Mouse (Mus musculus): ENCODE results near the gene Ager. TPM values are rescaled to one million over a fixed set of nuclear protein-coding genes. Genes with fewer than 3 reads are reported as not detected.

Gene Ager
- polyA plus RNA-seq, 1 experiment from 2014 or later: 2.7 TPM

- Histone ChIP-seq H3K9ac (ENCODE audit: low read length) (no peak overlapping the region), H3K4me3 (ENCODE audit: low read depth, low read length) (no peak overlapping the region), H3K9me3 (ENCODE audit: control insufficient read depth, low read length) (no peaks in the 10 kb centered on the region), H3K27me3 (ENCODE audit: control insufficient read depth, insufficient read depth, low read length) (no peaks in the 10 kb centered on the region), H3K4me1 (ENCODE audit: control insufficient read depth, insufficient read depth, low read length) (0 out of 2 replicates have a peak, but pooled peaks cover 2% of the 10 kb centered on the region), H3K4me2 (ENCODE audit: low read depth, severe bottlenecking) (no peak overlapping the region), H3K36me3 (ENCODE audit: control insufficient read depth, insufficient read depth, low read length) (no peaks in the 10 kb centered on the region; the same call in 1 of the 2 replicates), H3K27ac (replicated peaks; ENCODE audit: low read depth, low read length) (no peak overlapping the region)
- WGBS: 12% methylated on average over 15 of the region's 15 CpGs
- DNase-seq (ENCODE audit: low spot score) (no peak), ATAC-seq (ENCODE audit: insufficient number of reproducible peaks, low FRiP score, low TSS enrichment, low read depth) (no peak)
Observed at GRCm38 (mm10) chr17:34572361-34572760, 25.3 kb upstream of the Ager start.

DNA sequence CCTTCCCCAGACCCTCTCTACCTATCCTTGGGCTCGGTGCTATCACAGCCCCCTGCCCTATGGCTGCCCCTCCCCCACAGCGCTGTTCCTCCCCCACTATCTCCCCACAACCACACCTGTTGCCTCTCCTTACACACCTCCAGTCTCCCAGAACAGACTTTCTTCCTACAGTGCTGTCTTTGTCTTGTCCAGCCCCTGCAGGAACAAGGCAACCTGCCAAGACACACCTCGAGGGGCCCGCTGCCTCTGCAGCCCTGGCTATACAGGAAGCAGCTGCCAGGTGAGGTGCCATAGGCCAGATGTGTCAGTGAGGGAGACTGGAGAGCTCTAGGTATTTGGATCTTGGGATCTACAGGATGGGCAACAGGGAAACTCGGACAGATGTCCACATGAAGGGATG, 21.1 kb upstream of the Ager start:
- DNase-seq (ENCODE audit: low spot score) (no peak), ATAC-seq (ENCODE audit: insufficient number of reproducible peaks, low FRiP score, low TSS enrichment, low read depth) (no peak)
- Histone ChIP-seq H3K4me2 (ENCODE audit: low read depth, severe bottlenecking) (no peak overlapping the region), H3K27me3 (ENCODE audit: control insufficient read depth, insufficient read depth, low read length) (no peaks in the 10 kb centered on the region), H3K4me1 (ENCODE audit: control insufficient read depth, insufficient read depth, low read length) (0 out of 2 replicates have a peak, but pooled peaks cover 2% of the 10 kb centered on the region), H3K4me3 (ENCODE audit: low read depth, low read length) (no peak overlapping the region), H3K9ac (ENCODE audit: low read length) (no peak overlapping the region; the same call in 1 of the 2 replicates), H3K27ac (replicated peaks; ENCODE audit: low read depth, low read length) (no peak overlapping the region), H3K36me3 (ENCODE audit: control insufficient read depth, insufficient read depth, low read length) (no peaks in the 10 kb centered on the region), H3K9me3 (ENCODE audit: control insufficient read depth, low read length) (no peaks in the 10 kb centered on the region)
- 68% methylated on average over 5 of the region's 5 CpGs for WGBS

DNA sequence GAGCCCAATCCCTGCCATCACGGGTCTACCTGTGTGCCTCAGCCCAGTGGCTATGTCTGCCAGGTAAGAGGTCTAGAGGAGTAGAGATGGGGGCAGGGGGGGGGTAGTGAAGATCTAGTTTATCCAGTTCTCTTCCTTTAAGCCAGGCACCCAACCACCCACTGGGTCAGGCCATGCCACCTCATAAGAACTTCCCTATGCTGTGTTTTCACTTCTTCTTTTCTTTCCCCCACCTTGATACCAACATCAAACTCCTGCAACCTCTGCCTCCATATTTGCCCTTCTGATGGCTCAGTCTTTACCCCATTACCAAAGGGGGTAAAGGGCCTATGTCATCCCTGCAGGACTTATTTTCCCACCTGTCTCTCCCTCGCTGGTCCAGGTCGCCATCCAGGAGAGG, 19.6 kb upstream of the Ager start:
- Histone ChIP-seq H3K27ac (replicated peaks; ENCODE audit: low read depth, low read length) (no peak overlapping the region), H3K27me3 (ENCODE audit: control insufficient read depth, insufficient read depth, low read length) (no peaks in the 10 kb centered on the region), H3K4me2 (ENCODE audit: low read depth, severe bottlenecking) (no peak overlapping the region), H3K4me3 (ENCODE audit: low read depth, low read length) (no peak overlapping the region), H3K4me1 (ENCODE audit: control insufficient read depth, insufficient read depth, low read length) (0 out of 2 replicates have a peak, but pooled peaks cover 2% of the 10 kb centered on the region), H3K9me3 (ENCODE audit: control insufficient read depth, low read length) (no peaks in the 10 kb centered on the region), H3K9ac (ENCODE audit: low read length) (no peak overlapping the region), H3K36me3 (ENCODE audit: control insufficient read depth, insufficient read depth, low read length) (no peaks in the 10 kb centered on the region)
- DNase-seq (ENCODE audit: low spot score): no peak
- ATAC-seq (ENCODE audit: insufficient number of reproducible peaks, low FRiP score, low TSS enrichment, low read depth): no peak
- WGBS: 93% methylated on average over 3 of the region's 3 CpGs

- H3K4me1 ChIP-seq (ENCODE audit: control insufficient read depth, insufficient read depth, low read length): 0 out of 2 replicates have a peak, but pooled peaks cover 3% of the 10 kb centered on the region
- no peaks in the 10 kb centered on the region for H3K9me3 ChIP-seq (ENCODE audit: control insufficient read depth, low read length)
- ATAC-seq (ENCODE audit: insufficient number of reproducible peaks, low FRiP score, low TSS enrichment, low read depth) (no peak), DNase-seq (ENCODE audit: low spot score) (no peak)
- no peak overlapping the region for H3K4me2 ChIP-seq (ENCODE audit: low read depth, severe bottlenecking)
- H3K4me3 ChIP-seq (ENCODE audit: low read depth, low read length): no peak overlapping the region
- no peak overlapping the region for H3K27ac ChIP-seq (replicated peaks; ENCODE audit: low read depth, low read length)
- no peaks in the 10 kb centered on the region for H3K27me3 ChIP-seq (ENCODE audit: control insufficient read depth, insufficient read depth, low read length)
- H3K36me3 ChIP-seq (ENCODE audit: control insufficient read depth, insufficient read depth, low read length): no peaks in the 10 kb centered on the region
- 81% methylated on average over 12 of the region's 12 CpGs for WGBS
- H3K9ac ChIP-seq (ENCODE audit: low read length): no peak overlapping the region
Observed at GRCm38 (mm10) chr17:34582528-34582927, 15.1 kb upstream of the Ager start.

DNA sequence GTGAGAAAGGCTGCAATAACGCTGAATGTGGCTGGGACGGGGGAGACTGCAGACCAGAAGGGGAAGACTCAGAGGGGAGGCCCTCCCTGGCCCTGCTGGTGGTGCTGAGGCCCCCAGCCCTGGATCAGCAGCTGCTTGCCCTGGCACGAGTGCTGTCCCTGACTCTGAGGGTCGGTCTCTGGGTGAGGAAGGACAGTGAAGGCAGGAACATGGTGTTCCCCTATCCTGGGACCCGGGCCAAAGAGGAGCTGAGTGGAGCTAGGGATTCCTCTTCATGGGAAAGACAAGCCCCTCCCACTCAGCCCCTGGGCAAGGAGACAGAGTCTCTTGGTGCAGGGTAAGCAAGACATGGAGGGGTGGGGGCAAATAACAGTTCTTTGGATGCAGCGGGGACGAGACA, 14.3 kb upstream of the Ager start:
- ATAC-seq (ENCODE audit: insufficient number of reproducible peaks, low FRiP score, low TSS enrichment, low read depth) (no peak), DNase-seq (ENCODE audit: low spot score) (no peak)
- Histone ChIP-seq H3K27ac (replicated peaks; ENCODE audit: low read depth, low read length) (no peak overlapping the region), H3K4me3 (ENCODE audit: low read depth, low read length) (no peak overlapping the region), H3K36me3 (ENCODE audit: control insufficient read depth, insufficient read depth, low read length) (no peaks in the 10 kb centered on the region), H3K9ac (ENCODE audit: low read length) (no peak overlapping the region), H3K4me1 (ENCODE audit: control insufficient read depth, insufficient read depth, low read length) (0 out of 2 replicates have a peak, but pooled peaks cover 7% of the 10 kb centered on the region), H3K4me2 (ENCODE audit: low read depth, severe bottlenecking) (no peak overlapping the region), H3K27me3 (ENCODE audit: control insufficient read depth, insufficient read depth, low read length) (no peaks in the 10 kb centered on the region), H3K9me3 (ENCODE audit: control insufficient read depth, low read length) (no peaks in the 10 kb centered on the region)
- 71% methylated on average over 7 of the region's 7 CpGs for WGBS

DNA sequence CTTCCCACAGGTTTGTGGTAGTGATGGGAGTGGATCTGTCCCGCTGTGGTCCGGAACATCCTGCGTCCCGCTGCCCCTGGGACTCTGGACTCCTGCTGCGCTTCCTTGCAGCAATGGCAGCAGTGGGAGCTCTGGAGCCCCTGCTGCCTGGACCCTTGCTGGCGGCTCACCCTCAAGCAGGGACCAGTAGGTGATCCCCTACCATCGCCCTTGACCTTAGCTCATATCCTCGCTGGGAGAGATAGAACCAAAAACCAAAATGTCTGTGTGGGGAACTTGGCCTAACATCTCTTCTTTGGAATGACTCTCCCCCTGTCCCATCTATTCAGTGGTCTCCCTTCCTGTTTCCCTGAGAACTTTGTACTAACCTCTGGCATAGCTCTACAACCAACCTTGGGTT, 13.8 kb upstream of the Ager start:
- no peak for ATAC-seq (ENCODE audit: insufficient number of reproducible peaks, low FRiP score, low TSS enrichment, low read depth)
- Histone ChIP-seq H3K36me3 (ENCODE audit: control insufficient read depth, insufficient read depth, low read length) (no peaks in the 10 kb centered on the region), H3K9ac (ENCODE audit: low read length) (no peak overlapping the region), H3K4me2 (ENCODE audit: low read depth, severe bottlenecking) (no peak overlapping the region), H3K4me1 (ENCODE audit: control insufficient read depth, insufficient read depth, low read length) (0 out of 2 replicates have a peak, but pooled peaks cover 9% of the 10 kb centered on the region), H3K9me3 (ENCODE audit: control insufficient read depth, low read length) (no peaks in the 10 kb centered on the region), H3K27ac (replicated peaks; ENCODE audit: low read depth, low read length) (no peak overlapping the region), H3K4me3 (ENCODE audit: low read depth, low read length) (no peak overlapping the region), H3K27me3 (ENCODE audit: control insufficient read depth, insufficient read depth, low read length) (no peaks in the 10 kb centered on the region)
- DNase-seq (ENCODE audit: low spot score): no peak
- 86% methylated on average over 8 of the region's 8 CpGs for WGBS

DNA sequence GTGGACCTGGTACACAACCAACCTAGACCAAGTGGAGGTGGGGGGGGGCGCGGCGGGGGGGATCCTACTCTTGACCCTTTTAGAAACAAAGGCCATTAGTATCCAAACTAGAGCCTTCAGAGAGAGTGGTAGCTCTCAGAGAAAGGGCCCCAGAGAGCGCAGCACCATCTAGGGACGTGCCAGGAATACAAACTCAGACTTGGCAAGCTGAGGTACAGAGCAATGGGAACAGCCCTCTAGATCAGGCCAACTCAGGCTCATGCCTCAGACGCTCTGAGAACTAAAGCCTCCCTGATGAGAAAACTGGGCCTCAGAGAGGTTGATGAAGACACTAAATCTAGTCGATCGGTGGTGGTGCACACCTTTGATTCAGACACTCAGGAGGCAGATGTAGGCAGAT, 12.5 kb upstream of the Ager start:
- no peaks in the 10 kb centered on the region for H3K36me3 ChIP-seq (ENCODE audit: control insufficient read depth, insufficient read depth, low read length)
- H3K4me1 ChIP-seq (ENCODE audit: control insufficient read depth, insufficient read depth, low read length): peaks cover 21% of the 10 kb centered on the region
- no peak overlapping the region for H3K4me3 ChIP-seq (ENCODE audit: low read depth, low read length)
- 93% methylated on average over 8 of the region's 8 CpGs for WGBS
- H3K27me3 ChIP-seq (ENCODE audit: control insufficient read depth, insufficient read depth, low read length): no peaks in the 10 kb centered on the region
- H3K27ac ChIP-seq (replicated peaks; ENCODE audit: low read depth, low read length): no peak overlapping the region
- DNase-seq (ENCODE audit: low spot score) (no peak), ATAC-seq (ENCODE audit: insufficient number of reproducible peaks, low FRiP score, low TSS enrichment, low read depth) (no peak)
- H3K9ac ChIP-seq (ENCODE audit: low read length): no peak overlapping the region
- H3K4me2 ChIP-seq (ENCODE audit: low read depth, severe bottlenecking): no peak overlapping the region
- no peaks in the 10 kb centered on the region for H3K9me3 ChIP-seq (ENCODE audit: control insufficient read depth, low read length)

DNA sequence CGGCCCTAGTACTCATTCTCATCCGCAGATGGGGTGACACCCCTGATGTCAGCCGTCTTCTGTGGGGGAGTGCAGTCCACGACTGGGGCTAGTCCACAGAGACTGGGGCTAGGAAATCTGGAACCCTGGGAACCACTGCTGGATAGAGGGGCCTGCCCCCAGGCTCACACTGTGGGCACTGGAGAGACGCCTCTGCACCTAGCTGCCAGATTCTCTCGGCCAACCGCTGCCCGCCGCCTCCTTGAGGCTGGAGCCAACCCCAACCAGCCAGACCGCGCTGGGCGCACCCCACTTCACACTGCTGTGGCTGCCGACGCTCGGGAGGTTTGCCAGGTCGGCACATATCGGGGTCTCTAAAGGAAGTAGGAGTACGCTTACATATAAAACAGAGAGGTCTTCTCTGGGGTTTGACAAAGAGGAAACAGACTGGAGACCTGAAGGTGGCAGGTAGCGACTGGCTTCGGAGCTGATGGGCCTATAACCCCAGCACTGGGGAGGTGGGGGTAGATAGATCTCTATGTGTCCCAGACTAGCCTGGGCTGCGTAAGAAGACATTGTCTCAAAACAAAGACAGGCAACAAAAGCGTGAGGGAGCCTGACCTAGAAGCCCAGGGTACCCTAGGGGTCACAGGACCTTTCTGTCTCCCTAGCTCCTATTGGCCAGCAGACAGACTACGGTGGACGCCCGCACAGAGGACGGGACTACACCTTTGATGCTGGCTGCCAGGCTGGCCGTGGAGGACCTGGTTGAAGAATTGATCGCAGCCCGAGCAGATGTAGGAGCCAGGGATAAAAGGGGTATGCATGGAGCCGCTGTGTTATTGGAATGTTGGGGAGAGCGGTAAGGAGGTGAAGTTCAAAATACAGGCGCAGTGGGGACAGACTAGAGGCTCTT, 11.5 kb upstream of the Ager start:
- Histone ChIP-seq H3K9ac (ENCODE audit: low read length) (peak overlapping the region; percentile 92), H3K36me3 (ENCODE audit: control insufficient read depth, insufficient read depth, low read length) (no peaks in the 10 kb centered on the region), H3K27me3 (ENCODE audit: control insufficient read depth, insufficient read depth, low read length) (no peaks in the 10 kb centered on the region), H3K27ac (replicated peaks; ENCODE audit: low read depth, low read length) (peak overlapping the region; percentile 94), H3K4me2 (ENCODE audit: low read depth, severe bottlenecking) (peak overlapping the region; percentile 89), H3K4me3 (ENCODE audit: low read depth, low read length) (peak overlapping the region; percentile 74), H3K9me3 (ENCODE audit: control insufficient read depth, low read length) (no peaks in the 10 kb centered on the region), H3K4me1 (ENCODE audit: control insufficient read depth, insufficient read depth, low read length) (peaks cover 31% of the 10 kb centered on the region)
- WGBS: 27% methylated on average over 32 of the region's 32 CpGs
- peak; percentile 2; the same call in 1 of the 2 replicates for ATAC-seq (ENCODE audit: insufficient number of reproducible peaks, low FRiP score, low TSS enrichment, low read depth)
- DNase-seq (ENCODE audit: low spot score): peak; percentile 36
